Mouse (Mus musculus) lung, postnatal 25 days (tissue): Measurements from ENCODE around the gene Nr4a1.

Experiments used
- DNase-seq: peaks from one replicate; pipeline ENCODE4 v3.0.0; 2022; ENCODE audit warnings: low spot score

Gene Nr4a1

GRCm38 (mm10) chr15:101233641-101234275 is 20.3 kb upstream of the Nr4a1 start:
- peak; percentile 91 for DNase-seq

GRCm38 (mm10) chr15:101234611-101235341 is 19.3 kb upstream of the Nr4a1 start:
- no peak for DNase-seq

GRCm38 (mm10) chr15:101235342-101235698 is 18.7 kb upstream of the Nr4a1 start:
- DNase-seq, result no peak

GRCm38 (mm10) chr15:101235728-101236327 is 18.2 kb upstream of the Nr4a1 start:
- no peak for DNase-seq

- peak; percentile 77 for DNase-seq
Observed at GRCm38 (mm10) chr15:101236878-101237277, 17.2 kb upstream of the Nr4a1 start.

- DNase-seq, result peak; percentile 57
Observed at GRCm38 (mm10) chr15:101238885-101239511, 15.1 kb upstream of the Nr4a1 start.

- no peak for DNase-seq
Observed at GRCm38 (mm10) chr15:101239821-101240220, 14.2 kb upstream of the Nr4a1 start.

- DNase-seq, result peak; percentile 90
Observed at GRCm38 (mm10) chr15:101240799-101241204, 13.3 kb upstream of the Nr4a1 start.

GRCm38 (mm10) chr15:101241236-101241635 is 12.8 kb upstream of the Nr4a1 start:
- DNase-seq, result no peak

- DNase-seq, result no peak
Observed at GRCm38 (mm10) chr15:101241853-101242252, 12.2 kb upstream of the Nr4a1 start.

GRCm38 (mm10) chr15:101242645-101243044 is 11.4 kb upstream of the Nr4a1 start:
- DNase-seq, result peak; percentile 81

- DNase-seq, result no peak
Observed at GRCm38 (mm10) chr15:101244012-101244411, 10.1 kb upstream of the Nr4a1 start.

GRCm38 (mm10) chr15:101246231-101247154 is 7.6 kb upstream of the Nr4a1 start:
- peak; percentile 98 for DNase-seq

- no peak for DNase-seq
Observed at GRCm38 (mm10) chr15:101247155-101247498, 6.9 kb upstream of the Nr4a1 start.

GRCm38 (mm10) chr15:101248029-101248710 is 5.9 kb upstream of the Nr4a1 start:
- no peak for DNase-seq

GRCm38 (mm10) chr15:101250220-101250800 is 3.8 kb upstream of the Nr4a1 start:
- no peak for DNase-seq

- no peak for DNase-seq
Observed at GRCm38 (mm10) chr15:101251930-101252329, 2.1 kb upstream of the Nr4a1 start.

- no peak for DNase-seq
Observed at GRCm38 (mm10) chr15:101252614-101253013, 1.5 kb upstream of the Nr4a1 start.

GRCm38 (mm10) chr15:101253563-101253885 is 545 bp upstream of the Nr4a1 start:
- DNase-seq, result no peak

- peak; percentile 37 for DNase-seq
Observed at GRCm38 (mm10) chr15:101255842-101256462, 1.9 kb downstream of the Nr4a1 start.
